Mouse (Mus musculus): Measurements from ENCODE around the gene Hmg20b. TPM values are rescaled to one million over a fixed set of nuclear protein-coding genes. Genes with fewer than 3 reads are reported as not detected.

Hmg20b gene
- polyA plus RNA-seq, 1 experiment from 2014 or later = 50.4 TPM

- Histone ChIP-seq H3K4me1 (replicated peaks) (peaks cover 37% of the 10 kb centered on the region), H3K36me3 (peaks cover 34% of the 10 kb centered on the region), H3K4me3 (peak overlapping the region; percentile 74), H3K4me2 (peak overlapping the region; percentile 92), H3K27ac (no peak overlapping the region), H3K9ac (peak overlapping the region; percentile 95), H3K27me3 (no peaks in the 10 kb centered on the region), H3K9me3 (no peaks in the 10 kb centered on the region)
- WGBS = 56% methylated on average over 2 of the region's 2 CpGs
- ATAC-seq (ENCODE audit: low FRiP score) = no peak
Observed at GRCm38 (mm10) chr10:81377362-81377664, 27.0 kb upstream of the Hmg20b start.

GRCm38 (mm10) chr10:81376561-81377361 is 26.5 kb upstream of the Hmg20b start:
- Histone ChIP-seq H3K27me3 (no peaks in the 10 kb centered on the region), H3K4me3 (peak overlapping the region; percentile 74), H3K4me1 (replicated peaks) (peaks cover 37% of the 10 kb centered on the region), H3K9ac (peak overlapping the region; percentile 95), H3K9me3 (no peaks in the 10 kb centered on the region), H3K36me3 (peaks cover 35% of the 10 kb centered on the region), H3K4me2 (peak overlapping the region; percentile 92), H3K27ac (no peak overlapping the region)
- WGBS = 49% methylated on average over 6 of the region's 6 CpGs
- no peak for ATAC-seq (ENCODE audit: low FRiP score)

- Histone ChIP-seq H3K27me3 (no peaks in the 10 kb centered on the region), H3K4me1 (replicated peaks) (peaks cover 37% of the 10 kb centered on the region), H3K4me2 (no peak overlapping the region), H3K27ac (no peak overlapping the region), H3K4me3 (no peak overlapping the region), H3K9me3 (no peaks in the 10 kb centered on the region), H3K36me3 (peaks cover 49% of the 10 kb centered on the region), H3K9ac (peak overlapping the region; percentile 13; the same call in 1 of the 2 replicates)
- no peak for ATAC-seq (ENCODE audit: low FRiP score)
- 94% methylated on average over 10 of the region's 10 CpGs for WGBS
Observed at GRCm38 (mm10) chr10:81375322-81375721, 25.0 kb upstream of the Hmg20b start.

GRCm38 (mm10) chr10:81367207-81367495 is 16.9 kb upstream of the Hmg20b start:
- peaks cover 34% of the 10 kb centered on the region for H3K27me3 ChIP-seq
- no peak for ATAC-seq (ENCODE audit: low FRiP score)
- H3K4me2 ChIP-seq = no peak overlapping the region
- no peak overlapping the region for H3K4me3 ChIP-seq
- H3K9me3 ChIP-seq = no peaks in the 10 kb centered on the region
- no peak overlapping the region for H3K27ac ChIP-seq
- peaks cover 38% of the 10 kb centered on the region for H3K4me1 ChIP-seq (replicated peaks)
- H3K9ac ChIP-seq = no peak overlapping the region
- WGBS = 68% methylated on average over 6 of the region's 6 CpGs
- H3K36me3 ChIP-seq = peaks cover 65% of the 10 kb centered on the region

- Histone ChIP-seq H3K4me1 (replicated peaks) (peaks cover 38% of the 10 kb centered on the region), H3K27ac (0 out of 2 replicates have a peak overlapping the region, but pooled peaks have one; percentile 26), H3K9me3 (no peaks in the 10 kb centered on the region), H3K36me3 (peaks cover 67% of the 10 kb centered on the region), H3K4me3 (no peak overlapping the region), H3K4me2 (no peak overlapping the region), H3K27me3 (peaks cover 34% of the 10 kb centered on the region), H3K9ac (no peak overlapping the region)
- ATAC-seq (ENCODE audit: low FRiP score) = no peak
- 74% methylated on average over 6 of the region's 6 CpGs for WGBS
Observed at GRCm38 (mm10) chr10:81366477-81367206, 16.4 kb upstream of the Hmg20b start.

- H3K9ac ChIP-seq = peak within 1 kb of the TSS; percentile 63
- peak within 1 kb of the TSS; percentile 30; the same call in 1 of the 2 replicates for H3K4me3 ChIP-seq
- no peak; the same call in 1 of the 2 replicates for ATAC-seq (ENCODE audit: low FRiP score)
- H3K27ac ChIP-seq = peak within 1 kb of the TSS; percentile 26; the same call in 1 of the 2 replicates
- no peaks in the 10 kb centered on the region for H3K9me3 ChIP-seq
- peak within 1 kb of the TSS; percentile 52 for H3K4me2 ChIP-seq
- H3K27me3 ChIP-seq = peaks cover 34% of the 10 kb centered on the region
- H3K4me1 ChIP-seq (replicated peaks) = peaks cover 42% of the 10 kb centered on the region
- H3K36me3 ChIP-seq = peaks cover 65% of the 10 kb centered on the region
- WGBS = 18% methylated on average over 12 of the region's 12 CpGs
Observed at GRCm38 (mm10) chr10:81365672-81366476, 15.6 kb upstream of the Hmg20b start, which contains the start of gene 4930404N11Rik. TSS of gene 4930404N11Rik (minus strand) at chr10:81365816.

GRCm38 (mm10) chr10:81365073-81365472 is 14.8 kb upstream of the Hmg20b start:
- H3K9ac ChIP-seq = peak overlapping the region; percentile 63; the same call in 1 of the 2 replicates
- no peak for ATAC-seq (ENCODE audit: low FRiP score)
- H3K4me1 ChIP-seq (replicated peaks) = peaks cover 47% of the 10 kb centered on the region
- WGBS = 36% methylated on average over 4 of the region's 4 CpGs
- 0 out of 2 replicates have a peak overlapping the region, but pooled peaks have one; percentile 30 for H3K4me3 ChIP-seq
- no peak overlapping the region for H3K27ac ChIP-seq
- H3K27me3 ChIP-seq = peaks cover 34% of the 10 kb centered on the region
- peaks cover 57% of the 10 kb centered on the region for H3K36me3 ChIP-seq
- no peaks in the 10 kb centered on the region for H3K9me3 ChIP-seq
- H3K4me2 ChIP-seq = no peak overlapping the region

GRCm38 (mm10) chr10:81364666-81365065 is 14.4 kb upstream of the Hmg20b start:
- H3K4me1 ChIP-seq (replicated peaks) = peaks cover 47% of the 10 kb centered on the region
- H3K9me3 ChIP-seq = no peaks in the 10 kb centered on the region
- no peak for ATAC-seq (ENCODE audit: low FRiP score)
- peak overlapping the region; percentile 63 for H3K9ac ChIP-seq
- H3K27me3 ChIP-seq = peaks cover 36% of the 10 kb centered on the region
- peak overlapping the region; percentile 52 for H3K4me2 ChIP-seq
- 12% methylated on average over 28 of the region's 28 CpGs for WGBS
- peak overlapping the region; percentile 30; the same call in 1 of the 2 replicates for H3K4me3 ChIP-seq
- peaks cover 53% of the 10 kb centered on the region for H3K36me3 ChIP-seq
- H3K27ac ChIP-seq = no peak overlapping the region

- peaks cover 54% of the 10 kb centered on the region for H3K4me1 ChIP-seq (replicated peaks)
Observed at GRCm38 (mm10) chr10:81363436-81364346, 13.4 kb upstream of the Hmg20b start.

GRCm38 (mm10) chr10:81362336-81362949 is 12.2 kb upstream of the Hmg20b start:
- no peaks in the 10 kb centered on the region for H3K9me3 ChIP-seq
- no peak for ATAC-seq (ENCODE audit: low FRiP score)
- no peak overlapping the region for H3K9ac ChIP-seq
- no peak overlapping the region for H3K4me2 ChIP-seq
- H3K27me3 ChIP-seq = peaks cover 44% of the 10 kb centered on the region
- H3K4me3 ChIP-seq = no peak overlapping the region
- H3K27ac ChIP-seq = no peak overlapping the region
- peaks cover 64% of the 10 kb centered on the region for H3K4me1 ChIP-seq (replicated peaks)
- H3K36me3 ChIP-seq = peaks cover 31% of the 10 kb centered on the region
- 79% methylated on average over 12 of the region's 12 CpGs for WGBS

More at GRCm38 (mm10) chr10:81363436-81364346, 13.4 kb upstream of the Hmg20b start:
- H3K4me3 ChIP-seq = peak overlapping the region; percentile 30
- peak overlapping the region; percentile 52 for H3K4me2 ChIP-seq
- WGBS = 10% methylated on average over 54 of the region's 54 CpGs
- H3K27me3 ChIP-seq = peaks cover 42% of the 10 kb centered on the region
- no peak overlapping the region for H3K27ac ChIP-seq
- H3K9ac ChIP-seq = peak overlapping the region; percentile 63
- H3K9me3 ChIP-seq = no peaks in the 10 kb centered on the region
- no peak for ATAC-seq (ENCODE audit: low FRiP score)
- H3K36me3 ChIP-seq = peaks cover 43% of the 10 kb centered on the region

GRCm38 (mm10) chr10:81360721-81361120 is 10.4 kb upstream of the Hmg20b start:
- H3K36me3 ChIP-seq = peaks cover 15% of the 10 kb centered on the region
- no peak overlapping the region for H3K27ac ChIP-seq
- H3K9ac ChIP-seq = peak overlapping the region; percentile 43; the same call in 1 of the 2 replicates
- 68% methylated on average over 8 of the region's 8 CpGs for WGBS
- no peak overlapping the region for H3K4me2 ChIP-seq
- peaks cover 56% of the 10 kb centered on the region for H3K4me1 ChIP-seq (replicated peaks)
- no peaks in the 10 kb centered on the region for H3K9me3 ChIP-seq
- peaks cover 43% of the 10 kb centered on the region for H3K27me3 ChIP-seq
- no peak overlapping the region for H3K4me3 ChIP-seq
- ATAC-seq (ENCODE audit: low FRiP score) = no peak
